Mouse (Mus musculus): Measurements from ENCODE around the gene Gm21921.
"Not testable (repeated sequence)": the region's sequence is repeated elsewhere in the genome, so short reads cannot be mapped to it uniquely, and the experiment has no call there.

Gm21921 gene

GRCm38 (mm10) chrY:24796143-24796542, at the start of gene Gm21921:
Gm21921 (minus strand) TSS chrY:24796243.
- DNase-seq (ENCODE audit: low spot score), result not testable (repeated sequence)
